Mouse (Mus musculus) G1E (cell line): ENCODE measurements at regions not wholly inside any gene's neighbourhood (a gene's known extent, or its start where the extent isn't known, plus 50 kb on each side); places are given as distances from the start of the nearest gene placed in this dataset.

ENCODE experiments used
- ATAC-seq: 2 replicates; pipeline ENCODE4 v1.8.0; 2016; ENCODE audit warnings: mild to moderate bottlenecking; ENCODE audit not compliant: insufficient number of reproducible peaks, poor library complexity, low FRiP score, severe bottlenecking; ENCODE audit errors: extremely low read depth
- DNase-seq: peaks from one replicate; pipeline ENCODE4 v3.0.0; 2012; ENCODE audit warnings: low spot score
- H3K27me3 ChIP-seq: 2 replicates; pipeline ENCODE4 v1.6.1; 2012; ENCODE audit warnings: mild to moderate bottlenecking, low read length, inconsistent platforms; ENCODE audit not compliant: insufficient read depth
- H3K36me3 ChIP-seq: replicated peaks from 2 replicates; pipeline ENCODE3; 2012; ENCODE audit warnings: mild to moderate bottlenecking, inconsistent platforms
- H3K4me1 ChIP-seq: 2 replicates; pipeline ENCODE4 v1.6.1; 2012; ENCODE audit warnings: low read depth, low read length, inconsistent platforms, mixed read lengths; ENCODE audit not compliant: insufficient read depth
- H3K4me3 ChIP-seq: 2 replicates; pipeline ENCODE4 v1.5.1; 2012; ENCODE audit warnings: low read depth, mild to moderate bottlenecking, inconsistent platforms, low read length, moderate library complexity, mixed read lengths
- H3K9me3 ChIP-seq: replicated peaks from 2 replicates; pipeline ENCODE4 v1.6.1; 2012; ENCODE audit warnings: inconsistent platforms
- CTCF ChIP-seq: IDR thresholded peaks from 2 replicates; pipeline ENCODE4 v1.5.1; 2012; ENCODE audit warnings: low read depth, low read length, inconsistent platforms, mixed read lengths
- GATA1 ChIP-seq: IDR thresholded peaks from 2 replicates; pipeline ENCODE4 v1.6.1; 2012; ENCODE audit warnings: borderline replicate concordance, low read length, inconsistent platforms, mixed read lengths
- GATA2 ChIP-seq: IDR thresholded peaks from 2 replicates; pipeline ENCODE4 v1.6.1; 2012; ENCODE audit warnings: low read depth, low read length, inconsistent platforms, borderline replicate concordance
- POLR2AphosphoS5 ChIP-seq: IDR thresholded peaks from 2 replicates; pipeline ENCODE4 v1.6.1; 2012; ENCODE audit warnings: low read depth, low read length, inconsistent platforms; ENCODE audit not compliant: insufficient replicate concordance
- TAL1 ChIP-seq: conservative IDR thresholded peaks from 2 replicates; pipeline ENCODE4 v1.6.1; 2012; ENCODE audit warnings: low read depth, low read length, inconsistent platforms, mixed read lengths

DNA sequence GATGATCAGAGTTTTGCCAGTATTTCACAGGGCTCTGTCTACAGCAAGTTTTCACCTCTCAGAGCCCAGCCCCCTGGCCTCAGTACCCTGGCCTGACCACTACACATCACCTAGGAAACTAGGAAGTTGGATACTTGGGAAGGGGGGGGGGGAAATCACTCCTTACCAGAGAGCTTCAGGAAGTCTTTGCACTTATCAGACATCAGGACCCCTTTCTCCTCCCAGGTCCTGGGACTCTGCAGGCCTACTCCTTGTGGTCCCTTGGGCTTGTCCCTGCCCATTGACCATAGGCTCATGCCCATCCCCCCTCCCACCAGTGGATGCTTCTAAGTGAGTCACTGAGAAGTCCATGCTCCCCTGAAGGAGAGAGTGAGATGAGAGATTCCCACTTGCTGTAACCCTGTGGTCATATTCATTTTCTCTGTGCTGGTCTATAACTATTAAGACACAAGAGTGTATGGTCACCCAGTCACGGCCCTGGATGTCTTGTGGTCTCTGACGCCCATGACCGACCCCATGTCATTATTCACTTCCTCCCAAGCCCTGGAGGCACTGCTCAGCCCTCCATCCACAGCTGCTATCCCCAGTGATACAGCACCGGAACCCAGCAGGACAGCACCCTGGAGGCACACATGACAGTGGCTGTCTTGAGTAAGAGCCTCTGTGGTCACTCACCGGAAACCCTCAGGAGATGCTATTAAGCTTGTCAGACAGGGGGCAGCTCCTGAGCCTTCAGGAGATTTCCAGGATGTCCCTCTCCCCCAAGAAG, 101.3 kb downstream of the Ndufa10 start:
- Histone ChIP-seq H3K27me3 (peaks cover 4% of the 10 kb centered on the region), H3K9me3 (no peaks in the 10 kb centered on the region), H3K4me1 (no peaks in the 10 kb centered on the region), H3K36me3 (no peaks in the 10 kb centered on the region), H3K4me3 (no peak overlapping the region)
- TF ChIP-seq POLR2AphosphoS5 (no peak), GATA2 (no peak), GATA1 (no peak), TAL1 (no peak), CTCF (no peak)
- ATAC-seq (no peak), DNase-seq (no peak)

- no peaks in the 10 kb centered on the region for H3K36me3 ChIP-seq
- H3K4me3 ChIP-seq = no peak overlapping the region
- no peaks in the 10 kb centered on the region for H3K4me1 ChIP-seq
- TF ChIP-seq GATA1 = no peak
- no peak for TF ChIP-seq TAL1
- H3K9me3 ChIP-seq = no peaks in the 10 kb centered on the region
- no peak for ATAC-seq
- H3K27me3 ChIP-seq = peaks cover 5% of the 10 kb centered on the region
- no peak for DNase-seq
Observed at GRCm38 (mm10) chr1:92371357-92371981, 102.2 kb downstream of the Ndufa10 start.

DNA sequence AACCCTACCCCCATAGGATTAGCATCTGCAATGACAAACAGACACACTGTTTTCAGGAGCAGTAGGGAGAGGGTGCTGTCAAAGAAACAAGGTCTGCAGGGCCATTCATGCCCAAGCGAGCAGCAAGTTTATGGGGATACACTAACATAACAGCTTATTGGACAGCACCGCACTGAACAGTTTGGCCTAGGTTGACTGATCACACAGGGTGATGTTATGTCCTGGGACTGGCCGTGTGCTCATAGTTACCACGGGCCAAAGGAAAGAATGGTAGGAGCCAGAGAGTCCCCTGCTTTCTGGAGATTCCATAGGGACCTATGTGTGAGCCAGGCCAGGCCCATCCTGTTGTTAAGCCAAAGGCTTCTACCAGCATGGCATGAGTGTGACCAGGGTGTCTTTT, 102.8 kb downstream of the Ndufa10 start:
- no peaks in the 10 kb centered on the region for H3K36me3 ChIP-seq
- TF ChIP-seq CTCF (no peak), TAL1 (no peak), GATA2 (no peak), GATA1 (no peak), POLR2AphosphoS5 (no peak)
- H3K27me3 ChIP-seq = peaks cover 6% of the 10 kb centered on the region
- no peaks in the 10 kb centered on the region for H3K4me1 ChIP-seq
- ATAC-seq = no peak
- H3K4me3 ChIP-seq = no peak overlapping the region
- no peak for DNase-seq
- H3K9me3 ChIP-seq = no peaks in the 10 kb centered on the region

DNA sequence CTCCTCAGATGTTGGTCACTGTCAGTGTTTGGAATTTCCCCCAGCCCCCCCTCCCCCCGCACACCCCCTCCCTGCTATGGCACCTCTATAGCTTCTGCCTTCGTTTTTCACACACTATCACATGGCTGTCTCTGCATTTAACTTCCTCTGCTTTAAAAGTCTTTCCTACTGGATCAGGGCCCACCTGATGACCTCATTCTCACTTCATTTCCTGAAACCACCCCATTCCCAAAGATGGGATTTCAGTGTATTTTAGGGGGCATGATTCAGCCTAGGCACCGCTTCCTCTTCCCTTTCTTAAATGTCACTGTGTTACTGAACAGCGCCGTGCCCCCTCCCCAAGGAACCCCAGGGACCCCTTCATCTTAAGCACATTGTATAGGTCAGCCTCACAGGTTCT, 103.7 kb downstream of the Ndufa10 start:
- no peak overlapping the region for H3K4me3 ChIP-seq
- peaks cover 8% of the 10 kb centered on the region for H3K27me3 ChIP-seq
- no peak for ATAC-seq
- TF ChIP-seq GATA1 (no peak), TAL1 (no peak), POLR2AphosphoS5 (no peak), CTCF (no peak), GATA2 (no peak)
- H3K36me3 ChIP-seq = no peaks in the 10 kb centered on the region
- DNase-seq = no peak
- no peaks in the 10 kb centered on the region for H3K4me1 ChIP-seq
- H3K9me3 ChIP-seq = no peaks in the 10 kb centered on the region

- TF ChIP-seq POLR2AphosphoS5 (no peak), GATA1 (no peak), TAL1 (no peak), CTCF (no peak), GATA2 (no peak)
- no peaks in the 10 kb centered on the region for H3K36me3 ChIP-seq
- DNase-seq (no peak), ATAC-seq (no peak)
- no peaks in the 10 kb centered on the region for H3K4me1 ChIP-seq
- H3K27me3 ChIP-seq = peaks cover 8% of the 10 kb centered on the region
- no peak overlapping the region for H3K4me3 ChIP-seq
- H3K9me3 ChIP-seq = no peaks in the 10 kb centered on the region
Observed at GRCm38 (mm10) chr1:92366249-92366648, 107.4 kb downstream of the Ndufa10 start.

- TF ChIP-seq TAL1 (no peak), POLR2AphosphoS5 (no peak), GATA2 (no peak), CTCF (no peak)
- peaks cover 8% of the 10 kb centered on the region for H3K27me3 ChIP-seq
- ATAC-seq = no peak
Observed at GRCm38 (mm10) chr1:92365366-92366075, 108.1 kb downstream of the Ndufa10 start.

More at GRCm38 (mm10) chr1:92365366-92366075, 108.1 kb downstream of the Ndufa10 start:
- Histone ChIP-seq H3K9me3 (no peaks in the 10 kb centered on the region), H3K4me1 (no peaks in the 10 kb centered on the region), H3K4me3 (no peak overlapping the region), H3K36me3 (no peaks in the 10 kb centered on the region)
- DNase-seq = no peak
